Mouse (Mus musculus) layer of hippocampus, adult 11-12 months (tissue): ENCODE measurements around the gene Cbx6.

Experiments used
- DNase-seq: peaks from one replicate; pipeline ENCODE4 v3.0.0; 2022; ENCODE audit warnings: low spot score

The Cbx6 gene

GRCm38 (mm10) chr15:79834130-79834880, at the start of gene Cbx6, which contains the start of gene Npcd:
Gene Cbx6 (minus strand): TSS chr15:79834688.
Gene Npcd (minus strand): TSS chr15:79834237.
- peak; percentile 99 for DNase-seq

DNA sequence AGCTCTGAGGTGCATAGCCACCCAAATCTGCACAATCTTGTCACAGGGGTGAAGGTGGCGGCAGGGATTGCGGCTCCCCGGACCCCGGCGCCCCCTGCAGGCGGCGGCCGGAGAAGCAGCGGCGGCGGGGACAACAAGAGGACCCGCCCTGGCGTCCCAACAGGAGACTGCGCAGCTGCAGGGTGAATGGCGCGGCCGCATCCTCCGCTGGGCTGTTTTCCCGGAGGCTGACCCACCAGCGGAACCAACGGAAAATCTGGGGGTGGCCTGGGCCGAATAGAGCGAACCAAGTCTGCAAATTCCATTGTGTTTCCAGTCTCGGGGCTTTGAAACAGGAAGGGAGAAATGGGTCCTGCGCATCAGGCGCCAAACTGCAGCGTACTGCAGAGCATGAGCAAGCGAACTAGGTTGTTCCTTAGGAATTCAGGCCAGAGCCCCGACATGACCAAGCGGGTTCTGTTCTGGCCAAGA, 48.9 kb upstream of the Cbx6 start:
- DNase-seq = peak; percentile 96

GRCm38 (mm10) chr15:79882623-79883267, 48.3 kb upstream of the Cbx6 start:
- peak; percentile 71 for DNase-seq

GRCm38 (mm10) chr15:79880477-79880876, 46.0 kb upstream of the Cbx6 start:
- DNase-seq = no peak

GRCm38 (mm10) chr15:79879319-79879718, 44.8 kb upstream of the Cbx6 start:
- DNase-seq = peak; percentile 72

GRCm38 (mm10) chr15:79878725-79879136, 44.2 kb upstream of the Cbx6 start:
- no peak for DNase-seq

GRCm38 (mm10) chr15:79875261-79875995, 40.9 kb upstream of the Cbx6 start:
- no peak for DNase-seq

GRCm38 (mm10) chr15:79873995-79874394, 39.5 kb upstream of the Cbx6 start:
- DNase-seq = no peak

GRCm38 (mm10) chr15:79873545-79873944, 39.1 kb upstream of the Cbx6 start:
- DNase-seq = no peak

DNA sequence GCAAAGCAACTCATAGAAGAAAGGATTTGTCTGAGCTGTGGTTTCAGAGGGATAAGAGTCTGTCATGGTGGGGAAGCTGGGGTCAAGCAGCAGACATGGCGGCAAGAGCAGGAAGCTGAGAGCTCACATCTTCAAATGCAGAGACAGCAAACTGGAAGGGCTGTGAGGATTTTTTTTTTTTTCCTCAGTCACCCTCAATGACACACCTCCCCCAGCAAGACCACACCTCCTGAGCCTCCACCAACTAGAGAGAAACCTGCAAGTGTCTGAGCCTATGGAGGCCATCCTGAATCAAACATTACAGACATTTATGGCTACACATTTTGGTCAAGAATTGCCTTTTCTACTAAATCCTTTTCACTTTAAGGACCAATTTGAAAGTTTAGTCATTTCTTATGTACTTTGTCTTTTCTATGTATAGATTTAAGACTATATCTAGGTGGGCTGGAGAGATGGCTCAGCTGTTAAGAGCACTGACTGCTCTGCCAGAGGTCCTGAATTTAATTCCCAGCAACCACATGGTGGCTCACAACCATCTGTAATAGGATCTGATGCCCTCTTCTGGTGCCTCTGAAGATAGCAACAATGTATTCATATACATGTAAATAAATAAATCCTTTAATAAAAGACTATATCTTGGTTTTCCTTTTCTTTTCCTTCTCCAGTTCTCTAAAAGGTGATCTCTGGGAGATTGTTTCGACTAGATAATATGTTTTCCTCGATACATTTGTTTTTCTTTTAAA, 32.9 kb upstream of the Cbx6 start:
- DNase-seq = no peak

GRCm38 (mm10) chr15:79859821-79860220, 25.3 kb upstream of the Cbx6 start:
- no peak for DNase-seq

DNA sequence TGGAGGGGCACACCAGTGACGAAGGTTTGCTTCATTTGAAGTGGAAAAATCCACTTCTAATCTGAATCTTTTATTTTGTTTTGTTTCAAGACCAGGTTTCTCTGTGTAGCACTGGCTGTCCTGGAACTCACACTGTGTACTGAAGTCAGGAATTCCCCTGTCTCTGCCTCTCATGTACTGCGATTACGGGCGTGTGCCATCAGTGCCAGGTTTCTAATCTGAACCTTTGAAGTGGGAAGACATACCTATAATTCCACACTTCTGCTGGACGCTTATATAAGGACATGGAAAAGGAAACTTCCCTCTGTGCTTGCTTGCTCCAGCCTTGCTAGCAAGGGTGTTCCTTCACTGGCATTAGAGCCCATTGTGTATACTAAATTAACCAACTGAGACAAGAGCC, 24.5 kb upstream of the Cbx6 start:
- no peak for DNase-seq

GRCm38 (mm10) chr15:79850143-79850542, 15.7 kb upstream of the Cbx6 start:
- no peak for DNase-seq

DNA sequence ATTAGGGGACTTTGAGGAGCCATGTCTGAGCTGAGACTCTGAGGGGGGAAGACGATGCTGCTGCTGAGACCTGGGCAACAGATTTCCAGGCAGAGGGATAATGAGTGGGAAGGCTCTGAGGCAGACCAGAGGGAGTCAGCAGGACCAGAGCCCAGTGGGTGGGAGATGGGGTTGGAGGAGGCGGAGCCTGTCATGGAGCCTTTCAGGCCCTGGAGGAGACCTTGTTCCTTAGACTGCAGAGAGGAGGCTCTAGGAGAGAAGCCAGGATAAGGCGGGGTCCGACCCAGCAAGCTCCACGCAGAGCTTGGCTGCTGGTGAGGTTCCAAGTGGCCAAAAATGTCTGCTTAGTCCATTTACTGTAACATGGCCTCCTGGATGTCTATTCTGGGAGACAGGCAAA, 12.6 kb upstream of the Cbx6 start:
- no peak for DNase-seq

DNA sequence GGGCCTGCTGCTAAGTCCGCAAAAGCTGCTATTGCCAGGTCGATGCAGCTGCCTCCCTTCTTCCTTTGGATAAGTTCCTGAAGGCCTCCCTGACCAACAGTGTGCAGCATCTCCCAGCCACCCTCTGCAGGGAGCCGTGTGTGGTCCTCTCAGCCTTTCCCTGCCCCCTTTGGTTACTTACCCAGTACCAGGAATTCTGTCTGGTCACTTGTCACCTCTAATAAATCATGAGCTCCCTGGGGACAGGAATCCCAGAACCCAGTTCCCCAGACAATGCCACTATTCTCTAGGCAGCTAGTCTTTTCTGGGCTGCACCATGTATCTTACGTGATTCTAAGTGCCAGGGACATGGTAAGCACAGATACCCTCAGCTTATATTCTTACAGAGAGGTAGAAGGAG, 11.5 kb upstream of the Cbx6 start:
- DNase-seq = no peak

DNA sequence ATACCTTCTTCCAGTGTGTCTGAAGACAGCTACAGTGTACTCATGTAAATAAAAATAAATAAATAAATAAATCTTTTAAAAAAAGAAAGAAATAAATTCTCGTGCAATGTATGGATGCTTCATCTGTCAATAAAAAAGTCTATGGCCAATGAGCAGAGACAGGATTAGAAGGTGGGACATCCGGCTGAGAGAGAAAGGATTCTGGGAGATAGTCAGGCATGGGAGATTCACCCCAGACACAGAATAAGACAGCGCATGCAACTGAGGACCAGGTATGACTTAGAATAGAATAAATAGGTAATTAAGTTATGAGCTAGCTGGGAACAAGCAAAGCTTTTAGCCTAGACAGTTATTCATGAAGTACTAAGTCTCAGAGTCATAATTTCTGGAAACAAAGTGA, 8.5 kb upstream of the Cbx6 start:
- DNase-seq = no peak

- DNase-seq = no peak
Measured at GRCm38 (mm10) chr15:79840281-79840680, 5.8 kb upstream of the Cbx6 start.

GRCm38 (mm10) chr15:79834881-79835260, 383 bp upstream of the Cbx6 start:
- no peak for DNase-seq

- peak; percentile 48 for DNase-seq
Measured at GRCm38 (mm10) chr15:79833251-79834050, 1.0 kb downstream of the Cbx6 start.

- DNase-seq = peak; percentile 84
Measured at GRCm38 (mm10) chr15:79832064-79832900, 2.2 kb downstream of the Cbx6 start.
